Mouse (Mus musculus) neural tube, embryonic 11.5 days (tissue): ENCODE results near the gene Fam131b. TPM values are rescaled to one million over a fixed set of nuclear protein-coding genes. Genes with fewer than 3 reads are reported as not detected.

Experiments
- ATAC-seq: fragments of 200-750 bp; cut with Nextera tagmentation; 2 replicates; pipeline ENCODE4 v1.8.0; 2017; ENCODE audit warnings: moderate number of reproducible peaks, mild to moderate bottlenecking, moderate TSS enrichment, moderate library complexity; ENCODE audit not compliant: insufficient read depth, low FRiP score, low TSS enrichment
- DNase-seq: peaks from one replicate; pipeline ENCODE4 v3.0.0-alpha.2; 2015; ENCODE audit warnings: low spot score
- H3K27ac ChIP-seq: fragments of 300-500 bp; sonication (generic); 2 replicates; pipeline ENCODE4 v1.5.1; 2014; ENCODE audit warnings: low read depth, mild to moderate bottlenecking, low read length
- H3K27me3 ChIP-seq: fragments of 300-500 bp; sonication (generic); 2 replicates; pipeline ENCODE4 v1.6.1; 2014; ENCODE audit warnings: mild to moderate bottlenecking, low read length, mixed read lengths; ENCODE audit not compliant: control insufficient read depth, insufficient read depth
- H3K36me3 ChIP-seq: fragments of 300-500 bp; sonication (generic); 2 replicates; pipeline ENCODE4 v1.6.1; 2014; ENCODE audit warnings: mild to moderate bottlenecking, low read length, moderate library complexity, mixed read lengths; ENCODE audit not compliant: control insufficient read depth, insufficient read depth
- H3K4me1 ChIP-seq: fragments of 300-500 bp; sonication (generic); 2 replicates; pipeline ENCODE4 v1.6.1; 2014; ENCODE audit warnings: low read length, mixed read lengths; ENCODE audit not compliant: control insufficient read depth, insufficient read depth
- H3K4me2 ChIP-seq: fragments of 300-500 bp; sonication (generic); 2 replicates; pipeline ENCODE4 v1.6.1; 2014; ENCODE audit warnings: low read depth, mild to moderate bottlenecking, moderate library complexity
- H3K4me3 ChIP-seq: fragments of 300-500 bp; sonication (generic); 2 replicates; pipeline ENCODE4 v1.5.1; 2014; ENCODE audit warnings: low read depth, low read length
- H3K9ac ChIP-seq: fragments of 300-500 bp; sonication (generic); 2 replicates; pipeline ENCODE4 v1.6.1; 2014; ENCODE audit warnings: mild to moderate bottlenecking, low read length
- H3K9me3 ChIP-seq: fragments of 300-500 bp; sonication (generic); 2 replicates; pipeline ENCODE4 v1.6.1; 2016; ENCODE audit warnings: low read length; ENCODE audit not compliant: control insufficient read depth
- WGBS: fragments of 180-500 bp; shearing (Covaris S2); extraction: QIAGEN DNeasy Blood & Tissue Kit; methylation state at CpG from one replicate; pipeline ENCODE4 v1.1.7; 2014; 5-methylcytosine and 5-hydroxymethylcytosine counted together
- polyA plus RNA-seq: library from polyadenylated mRNA; unstranded; fragments of >200 nt; fragmentation: Nextera tagmentation; extraction: Ambion mirVana; gene quantifications from 2 replicates; pipeline ENCODE4 v1.2.1, GENCODE M21; 2014

Fam131b gene
- polyA plus RNA-seq, 1 experiment from 2014 or later: 3.4 TPM

- peaks cover 14% of the 10 kb centered on the region for H3K36me3 ChIP-seq
- WGBS: 83% methylated on average over 9 of the region's 9 CpGs
- DNase-seq: no peak
- H3K4me2 ChIP-seq: no peak overlapping the region
- H3K9me3 ChIP-seq: no peaks in the 10 kb centered on the region
- no peak for ATAC-seq
- H3K9ac ChIP-seq: no peak overlapping the region
- H3K27ac ChIP-seq: no peak overlapping the region
- no peak overlapping the region for H3K4me3 ChIP-seq
- H3K27me3 ChIP-seq: no peaks in the 10 kb centered on the region
- no peaks in the 10 kb centered on the region for H3K4me1 ChIP-seq
Observed at GRCm38 (mm10) chr6:42359364-42360147, 35.1 kb upstream of the Fam131b start.

GRCm38 (mm10) chr6:42358901-42359300 is 34.5 kb upstream of the Fam131b start:
- Histone ChIP-seq H3K27ac (no peak overlapping the region), H3K9me3 (no peaks in the 10 kb centered on the region), H3K36me3 (peaks cover 14% of the 10 kb centered on the region)

GRCm38 (mm10) chr6:42357901-42358300 is 33.5 kb upstream of the Fam131b start:
- ATAC-seq (0 out of 2 replicates have a peak, but pooled peaks have one; percentile 14), DNase-seq (no peak)
- no peak overlapping the region for H3K27ac ChIP-seq
- H3K27me3 ChIP-seq: no peaks in the 10 kb centered on the region
- no peaks in the 10 kb centered on the region for H3K9me3 ChIP-seq
- WGBS: 45% methylated on average over 6 of the region's 6 CpGs
- peaks cover 14% of the 10 kb centered on the region for H3K36me3 ChIP-seq
- H3K4me3 ChIP-seq: no peak overlapping the region
- no peaks in the 10 kb centered on the region for H3K4me1 ChIP-seq
- no peak overlapping the region for H3K4me2 ChIP-seq
- H3K9ac ChIP-seq: no peak overlapping the region

More at GRCm38 (mm10) chr6:42358901-42359300, 34.5 kb upstream of the Fam131b start:
- Histone ChIP-seq H3K9ac (no peak overlapping the region), H3K27me3 (no peaks in the 10 kb centered on the region), H3K4me2 (no peak overlapping the region), H3K4me1 (no peaks in the 10 kb centered on the region), H3K4me3 (no peak overlapping the region)
- ATAC-seq (no peak), DNase-seq (no peak)
- 92% methylated on average over 12 of the region's 12 CpGs for WGBS

GRCm38 (mm10) chr6:42356913-42357312 is 32.5 kb upstream of the Fam131b start:
- Histone ChIP-seq H3K36me3 (peaks cover 14% of the 10 kb centered on the region), H3K4me2 (no peak overlapping the region), H3K27ac (no peak overlapping the region), H3K4me1 (no peaks in the 10 kb centered on the region), H3K9me3 (no peaks in the 10 kb centered on the region), H3K4me3 (no peak overlapping the region), H3K9ac (no peak overlapping the region), H3K27me3 (no peaks in the 10 kb centered on the region)
- ATAC-seq: no peak
- no peak for DNase-seq
- 89% methylated on average over 5 of the region's 5 CpGs for WGBS

GRCm38 (mm10) chr6:42355794-42356600 is 31.6 kb upstream of the Fam131b start:
- H3K4me1 ChIP-seq: peaks cover 6% of the 10 kb centered on the region
- H3K36me3 ChIP-seq: peaks cover 14% of the 10 kb centered on the region
- H3K4me2 ChIP-seq: no peak overlapping the region
- DNase-seq (no peak), ATAC-seq (no peak)
- no peak overlapping the region for H3K27ac ChIP-seq
- no peak overlapping the region for H3K4me3 ChIP-seq
- no peaks in the 10 kb centered on the region for H3K9me3 ChIP-seq
- 94% methylated on average over 13 of the region's 13 CpGs for WGBS
- no peak overlapping the region for H3K9ac ChIP-seq
- H3K27me3 ChIP-seq: no peaks in the 10 kb centered on the region

GRCm38 (mm10) chr6:42355366-42355765 is 30.9 kb upstream of the Fam131b start:
- 91% methylated on average over 6 of the region's 6 CpGs for WGBS
- Histone ChIP-seq H3K4me1 (peaks cover 9% of the 10 kb centered on the region), H3K4me3 (no peak overlapping the region), H3K4me2 (no peak overlapping the region), H3K27ac (no peak overlapping the region), H3K9me3 (no peaks in the 10 kb centered on the region), H3K27me3 (no peaks in the 10 kb centered on the region), H3K9ac (no peak overlapping the region), H3K36me3 (peaks cover 14% of the 10 kb centered on the region)
- ATAC-seq (no peak), DNase-seq (no peak)

- Histone ChIP-seq H3K36me3 (peaks cover 13% of the 10 kb centered on the region), H3K27me3 (no peaks in the 10 kb centered on the region), H3K4me2 (no peak overlapping the region), H3K4me1 (peaks cover 9% of the 10 kb centered on the region), H3K27ac (no peak overlapping the region), H3K4me3 (no peak overlapping the region), H3K9me3 (no peaks in the 10 kb centered on the region), H3K9ac (no peak overlapping the region)
- 73% methylated on average over 11 of the region's 11 CpGs for WGBS
- ATAC-seq (no peak), DNase-seq (no peak)
Observed at GRCm38 (mm10) chr6:42354076-42355019, 29.9 kb upstream of the Fam131b start.

GRCm38 (mm10) chr6:42353180-42353579 is 28.7 kb upstream of the Fam131b start:
- DNase-seq (no peak), ATAC-seq (no peak)
- peaks cover 9% of the 10 kb centered on the region for H3K36me3 ChIP-seq
- H3K27ac ChIP-seq: no peak overlapping the region
- H3K9me3 ChIP-seq: no peaks in the 10 kb centered on the region
- H3K9ac ChIP-seq: no peak overlapping the region
- WGBS: 74% methylated on average over 8 of the region's 8 CpGs
- peaks cover 9% of the 10 kb centered on the region for H3K4me1 ChIP-seq
- H3K4me2 ChIP-seq: no peak overlapping the region
- no peaks in the 10 kb centered on the region for H3K27me3 ChIP-seq
- no peak overlapping the region for H3K4me3 ChIP-seq
